Mouse (Mus musculus) heart, adult 2 months (tissue): ENCODE data around the gene Arl3.
A peak's percentile ranks its signal among the peaks of the same experiment; 100 is the strongest.

Source experiments
- CTCF ChIP-seq: fragments of 200-600 bp; IDR thresholded peaks from 2 replicates; pipeline ENCODE4 v1.8.1; 2022; ENCODE audit warnings: antibody characterized with exemption, mild to moderate bottlenecking, moderate library complexity
- POLR2A ChIP-seq: fragments of 200-500 bp; IDR thresholded peaks from 2 replicates; pipeline ENCODE4 v1.6.1; 2011; ENCODE audit warnings: mild to moderate bottlenecking, low read depth, low read length, control low read depth; ENCODE audit not compliant: insufficient read depth

GRCm38 (mm10) chr19:46572951-46573937 lies at the start of gene Arl3, which contains the start of gene Sfxn2:
- TF ChIP-seq CTCF (peak; percentile 58), POLR2A (peak; percentile 89)
